Mouse (Mus musculus): Measurements from ENCODE around the gene AU040320. TPM values are rescaled to one million over a fixed set of nuclear protein-coding genes. Genes with fewer than 3 reads are reported as not detected.

Gene AU040320
- total and polyA plus RNA-seq, 3 experiments, result 3.0 to 17.0 (median 15.2) TPM

DNA sequence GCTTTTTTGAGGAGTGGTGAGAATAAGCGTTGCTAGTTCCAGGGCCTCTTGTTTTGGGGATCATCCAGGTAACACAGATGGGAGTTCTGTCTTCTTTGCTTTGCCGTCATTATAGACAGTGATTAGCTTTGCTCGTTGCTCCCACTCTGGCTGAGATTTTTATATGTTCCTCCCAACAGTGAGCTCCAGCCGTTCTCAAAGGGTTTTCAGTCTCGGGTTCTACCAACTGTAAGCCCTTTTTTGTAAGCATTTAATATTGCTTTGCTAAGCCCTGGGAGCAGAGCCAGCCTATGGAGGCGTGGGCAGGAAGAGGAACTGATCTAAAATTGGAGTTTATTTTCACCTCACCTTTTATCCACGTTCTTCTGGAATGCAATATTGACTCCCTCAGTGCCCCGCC, 29.7 kb downstream of the AU040320 start:
- no peak for TF ChIP-seq USF1 (IDR thresholded peaks at IDR 0.05; ENCODE audit: low read depth, low read length)
- no peak for TF ChIP-seq BHLHE40 (IDR thresholded peaks at IDR 0.05; ENCODE audit: low read depth, low read length)
- TF ChIP-seq TBP (conservative IDR thresholded peaks at IDR 0.05; ENCODE audit: low read depth, low read length), result no peak
- no peak for TF ChIP-seq UBTF (IDR thresholded peaks at IDR 0.05; ENCODE audit: low read depth, low read length)
- TF ChIP-seq CTCF (conservative IDR thresholded peaks at IDR 0.05 in 1 of 2, IDR thresholded peaks at IDR 0.05 in 1 of 2; ENCODE audit: low read depth in 2 of 2, low read length in 2 of 2), result no peak
- no peak for TF ChIP-seq RAD21 (IDR thresholded peaks at IDR 0.05; ENCODE audit: low read depth, low read length)
- TF ChIP-seq CHD1 (IDR thresholded peaks at IDR 0.05; ENCODE audit: low read depth, low read length), result no peak
- no peak for TF ChIP-seq ZNF384 (IDR thresholded peaks at IDR 0.05; ENCODE audit: low read depth, low read length)
- TF ChIP-seq MAFK (IDR thresholded peaks at IDR 0.05; ENCODE audit: insufficient replicate concordance, low read length), result no peak
- no peak for TF ChIP-seq PAX5 (IDR thresholded peaks at IDR 0.05; ENCODE audit: low read length)
- no peak for TF ChIP-seq MXI1 (IDR thresholded peaks at IDR 0.05; ENCODE audit: low read depth, low read length)
- TF ChIP-seq JUND (conservative IDR thresholded peaks at IDR 0.05; ENCODE audit: low read depth, low read length), result no peak
- no peak for TF ChIP-seq ZC3H11A (IDR thresholded peaks at IDR 0.05; ENCODE audit: low read depth, low read length)
- TF ChIP-seq IRF4 (IDR thresholded peaks at IDR 0.05; ENCODE audit: low read depth, low read length), result no peak
- no peak for TF ChIP-seq ELF1 (IDR thresholded peaks at IDR 0.05; ENCODE audit: low read depth, low read length)
- TF ChIP-seq MAX (IDR thresholded peaks at IDR 0.05; ENCODE audit: low read length), result no peak
- dilution Hi-C loops (cut with MboI; ENCODE audit: extremely low pct_ligation_motif_present, extremely low pct_unique_long_range_greater_than_20kb, low sequenced_read_pairs), result no loop called here
- DNase-seq (ENCODE audit: extremely low read depth), result no peak
- no peak overlapping the region for H3K4me3 ChIP-seq (replicated peaks in 1 of 3; ENCODE audit: low read depth in 2 of 3, low read length in 2 of 3, poor library complexity in 1 of 3)
- H3K79me2 ChIP-seq (replicated peaks; ENCODE audit: control insufficient read depth, extremely low read depth, insufficient read depth, poor library complexity, severe bottlenecking), result no peaks in the 10 kb centered on the region
- no peak overlapping the region for H3K9ac ChIP-seq (ENCODE audit: insufficient read depth, low read depth)
- no peak overlapping the region for H3K4me2 ChIP-seq (ENCODE audit: insufficient read depth, low read depth, poor library complexity, severe bottlenecking)
- H3K4me1 ChIP-seq (ENCODE audit: control insufficient read depth in 1 of 2, insufficient read depth in 2 of 2), result no peaks in the 10 kb centered on the region
- no peak overlapping the region for H3K27ac ChIP-seq (ENCODE audit: insufficient read depth, low read depth)
- in situ Hi-C loops (cut with MboI; ENCODE audit: low pct_ligation_motif_present, low pct_unique_long_range_greater_than_20kb, low sequenced_read_pairs), result no loop called here
- peaks cover 0 to 29% of the 10 kb centered on the region in 2 experiments for H3K36me3 ChIP-seq (replicated peaks in 1 of 2; ENCODE audit: control insufficient read depth in 1 of 2, insufficient read depth in 1 of 2, low read length in 1 of 2)
- H3K27me3 ChIP-seq (replicated peaks), result no peaks in the 10 kb centered on the region
- no peaks in the 10 kb centered on the region for H3K9me3 ChIP-seq (replicated peaks; ENCODE audit: low read length)

DNA sequence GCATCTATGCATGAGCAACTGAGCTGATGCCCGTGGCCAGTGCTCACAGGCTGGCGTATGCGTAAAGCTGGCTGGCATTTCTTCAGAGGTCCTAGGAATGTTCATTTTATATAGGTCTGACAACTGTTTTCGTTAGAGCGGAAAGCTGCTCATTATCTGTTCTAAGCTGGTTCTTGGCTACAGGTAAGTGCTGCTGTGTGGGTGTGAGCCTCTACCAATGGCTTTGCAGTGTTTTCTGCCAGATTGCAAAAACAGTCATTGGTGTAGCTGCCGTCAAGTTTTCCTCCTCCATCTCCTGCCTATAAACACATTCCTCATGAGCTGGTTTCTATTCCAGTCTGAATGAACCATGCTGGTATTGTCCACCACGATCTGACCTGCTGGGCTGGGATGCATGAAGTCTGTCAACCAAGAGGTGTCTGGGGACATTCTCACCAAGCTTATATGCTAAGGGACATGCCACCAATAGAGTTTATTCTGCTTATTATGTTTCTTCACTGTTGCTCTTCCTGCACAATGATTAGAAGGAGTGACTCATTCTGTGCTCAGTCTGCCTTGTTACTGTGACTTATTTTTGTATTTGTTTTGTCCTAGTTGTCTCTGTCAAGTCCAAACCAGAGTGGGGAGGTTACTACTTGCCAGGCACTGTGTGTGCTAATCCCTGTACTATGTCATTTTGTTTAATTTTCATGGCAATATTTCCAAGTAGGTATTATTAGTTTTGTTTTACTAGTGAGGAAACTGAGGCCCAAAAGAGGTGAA, 39.2 kb downstream of the AU040320 start:
- Histone ChIP-seq H3K4me2 (ENCODE audit: insufficient read depth, low read depth, poor library complexity, severe bottlenecking) (no peak overlapping the region), H3K27me3 (replicated peaks) (no peaks in the 10 kb centered on the region), H3K27ac (ENCODE audit: insufficient read depth, low read depth) (no peak overlapping the region), H3K36me3 (replicated peaks in 1 of 2; ENCODE audit: control insufficient read depth in 1 of 2, insufficient read depth in 1 of 2, low read length in 1 of 2) (peaks cover 14 to 55% of the 10 kb centered on the region in 2 experiments), H3K4me1 (ENCODE audit: control insufficient read depth in 1 of 2, insufficient read depth in 2 of 2) (no peaks in the 10 kb centered on the region), H3K79me2 (replicated peaks; ENCODE audit: control insufficient read depth, extremely low read depth, insufficient read depth, poor library complexity, severe bottlenecking) (no peaks in the 10 kb centered on the region), H3K9me3 (replicated peaks; ENCODE audit: low read length) (no peaks in the 10 kb centered on the region), H3K9ac (ENCODE audit: insufficient read depth, low read depth) (no peak overlapping the region), H3K4me3 (replicated peaks in 1 of 3; ENCODE audit: low read depth in 2 of 3, low read length in 2 of 3, poor library complexity in 1 of 3) (no peak overlapping the region)
- dilution Hi-C loops (cut with MboI; ENCODE audit: extremely low pct_ligation_motif_present, extremely low pct_unique_long_range_greater_than_20kb, low sequenced_read_pairs), result no loop called here
- in situ Hi-C loops (cut with MboI; ENCODE audit: low pct_ligation_motif_present, low pct_unique_long_range_greater_than_20kb, low sequenced_read_pairs), result no loop called here
- DNase-seq (ENCODE audit: extremely low read depth), result no peak
- no peak for TF ChIP-seq MAX (IDR thresholded peaks at IDR 0.05; ENCODE audit: low read length)
- no peak for TF ChIP-seq MAFK (IDR thresholded peaks at IDR 0.05; ENCODE audit: insufficient replicate concordance, low read length)
- no peak for TF ChIP-seq UBTF (IDR thresholded peaks at IDR 0.05; ENCODE audit: low read depth, low read length)
- no peak for TF ChIP-seq MYC (IDR thresholded peaks at IDR 0.05; ENCODE audit: low read depth, low read length)
- TF ChIP-seq GABPA (IDR thresholded peaks at IDR 0.05; ENCODE audit: insufficient replicate concordance, low read depth, low read length), result no peak
- TF ChIP-seq ZMIZ1 (IDR thresholded peaks at IDR 0.05; ENCODE audit: low read depth, low read length), result no peak
- TF ChIP-seq SMC3 (IDR thresholded peaks at IDR 0.05; ENCODE audit: low read depth, low read length), result no peak
- no peak for TF ChIP-seq CHD2 (IDR thresholded peaks at IDR 0.05; ENCODE audit: low read length)
